Mouse (Mus musculus): Measurements from ENCODE around the gene Phf1. TPM values are rescaled to one million over a fixed set of nuclear protein-coding genes. Genes with fewer than 3 reads are reported as not detected.

Phf1 gene
- 27.2 and 29.5 TPM in 2 replicates for polyA plus RNA-seq (2015; fragmentation: Nextera tagmentation; extraction: Ambion mirVana)

DNA sequence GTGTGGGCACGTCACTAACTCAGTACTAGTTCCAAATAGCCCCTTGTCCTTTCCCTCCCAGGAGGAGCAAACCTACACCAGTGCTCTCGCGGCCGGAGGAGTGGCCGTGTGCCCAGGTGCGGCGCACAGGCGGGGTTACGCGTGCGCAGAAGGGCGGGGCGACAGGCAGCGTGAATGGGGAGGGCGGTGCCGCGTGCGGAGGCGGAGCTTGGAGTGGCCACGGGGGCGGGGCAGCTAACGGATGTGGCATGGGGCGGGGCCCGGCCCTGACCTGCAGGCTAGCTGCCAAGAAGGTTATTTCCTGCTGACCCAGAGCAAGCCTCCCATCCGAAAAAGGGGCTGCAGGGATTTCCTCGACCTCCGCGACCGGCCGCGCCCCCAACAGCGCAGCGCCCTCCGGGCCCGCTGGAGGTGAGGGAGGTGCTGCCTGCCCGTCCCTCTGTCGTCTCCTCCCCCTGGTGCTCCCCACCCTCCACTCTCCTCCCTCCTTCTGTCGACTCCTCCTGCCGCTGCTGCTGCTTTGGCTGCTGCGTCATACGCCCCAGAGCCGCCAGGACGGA is at the start of gene Phf1:
Gene Phf1, plus strand, starts transcription at position 214 of the 560 bp plus-strand sequence.
- no peaks in the 10 kb centered on the region for H3K9me3 ChIP-seq
- peak within 1 kb of the TSS; percentile 90 for H3K27ac ChIP-seq
- peaks cover 29% of the 10 kb centered on the region for H3K4me1 ChIP-seq
- 0 out of 2 replicates have a peak, but pooled peaks cover 5% of the 10 kb centered on the region for H3K36me3 ChIP-seq (replicated peaks)
- H3K27me3 ChIP-seq (replicated peaks) = no peaks in the 10 kb centered on the region
- peak within 1 kb of the TSS; percentile 94 for H3K9ac ChIP-seq
- peak within 1 kb of the TSS; percentile 98 for H3K4me2 ChIP-seq
- ATAC-seq (replicated peaks) = peak; percentile 81
- peak within 1 kb of the TSS; percentile 91 for H3K4me3 ChIP-seq
- under 1% methylated on average over 43 of the region's 43 CpGs for WGBS

- Histone ChIP-seq H3K9ac (no peak overlapping the region), H3K36me3 (replicated peaks) (no peaks in the 10 kb centered on the region), H3K4me3 (no peak overlapping the region), H3K4me2 (no peak overlapping the region), H3K27ac (no peak overlapping the region), H3K27me3 (replicated peaks) (peaks cover 4% of the 10 kb centered on the region; the same call in 1 of the 2 replicates), H3K9me3 (no peaks in the 10 kb centered on the region), H3K4me1 (peaks cover 23% of the 10 kb centered on the region)
- 76% methylated on average over 6 of the region's 6 CpGs for WGBS
- ATAC-seq (replicated peaks) = no peak
Observed at GRCm38 (mm10) chr17:26883585-26883984, 49.3 kb upstream of the Phf1 start.

- Histone ChIP-seq H3K4me1 (peaks cover 23% of the 10 kb centered on the region), H3K4me3 (peak overlapping the region; percentile 46), H3K27me3 (replicated peaks) (peaks cover 6% of the 10 kb centered on the region; the same call in 1 of the 2 replicates), H3K9ac (peak overlapping the region; percentile 18; the same call in 1 of the 2 replicates), H3K9me3 (no peaks in the 10 kb centered on the region), H3K4me2 (peak overlapping the region; percentile 68), H3K27ac (no peak overlapping the region), H3K36me3 (replicated peaks) (no peaks in the 10 kb centered on the region)
- 22% methylated on average over 25 of the region's 25 CpGs for WGBS
- peak; percentile 54; the same call in 1 of the 2 replicates for ATAC-seq (replicated peaks)
Observed at GRCm38 (mm10) chr17:26884995-26885926, 47.6 kb upstream of the Phf1 start.

DNA sequence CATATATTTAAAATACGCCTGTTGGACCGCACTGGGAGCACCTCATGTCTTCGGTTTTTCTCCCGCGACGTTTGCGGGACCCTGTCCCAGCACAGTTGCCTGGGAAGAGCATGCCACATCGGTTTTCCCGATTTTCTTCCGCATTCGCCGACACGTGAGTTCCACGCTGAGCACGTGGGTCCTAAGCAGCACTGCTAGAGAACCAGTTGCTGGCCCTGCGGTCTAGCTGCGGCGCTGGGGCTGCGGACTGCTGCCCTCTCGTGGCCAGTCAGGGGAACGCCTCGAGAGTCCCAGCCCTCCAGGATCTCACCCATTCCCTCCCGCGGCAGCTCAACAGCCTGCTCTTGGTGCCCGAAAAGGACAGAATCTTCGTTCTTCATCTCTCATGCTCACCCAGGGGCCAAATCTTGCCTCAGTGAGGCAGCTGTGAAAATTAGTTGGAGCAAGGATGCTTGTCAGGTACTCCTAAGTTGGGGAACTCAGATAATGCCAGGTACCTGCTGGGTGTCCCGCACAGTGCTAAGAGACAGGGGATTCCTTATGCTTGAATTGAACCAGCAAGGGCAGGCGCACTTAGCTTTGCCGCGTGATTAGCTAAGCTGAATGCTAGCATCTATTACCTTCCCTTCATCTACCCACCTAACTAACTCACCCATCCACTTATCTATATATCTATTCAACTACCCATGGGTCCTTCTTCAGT is 46.7 kb upstream of the Phf1 start:
- ATAC-seq (replicated peaks) = peak; percentile 91
- Histone ChIP-seq H3K4me1 (peaks cover 23% of the 10 kb centered on the region), H3K27ac (no peak overlapping the region), H3K36me3 (replicated peaks) (no peaks in the 10 kb centered on the region), H3K27me3 (replicated peaks) (peaks cover 6% of the 10 kb centered on the region; the same call in 1 of the 2 replicates), H3K4me2 (peak overlapping the region; percentile 68), H3K4me3 (peak overlapping the region; percentile 46), H3K9ac (peak overlapping the region; percentile 31; the same call in 1 of the 2 replicates), H3K9me3 (no peaks in the 10 kb centered on the region)
- 10% methylated on average over 30 of the region's 30 CpGs for WGBS

- no peak overlapping the region for H3K27ac ChIP-seq
- no peaks in the 10 kb centered on the region for H3K9me3 ChIP-seq
- H3K36me3 ChIP-seq (replicated peaks) = no peaks in the 10 kb centered on the region
- no peak overlapping the region for H3K4me2 ChIP-seq
- ATAC-seq (replicated peaks) = no peak
- no peak overlapping the region for H3K9ac ChIP-seq
- H3K27me3 ChIP-seq (replicated peaks) = peaks cover 6% of the 10 kb centered on the region; the same call in 1 of the 2 replicates
- H3K4me3 ChIP-seq = no peak overlapping the region
- H3K4me1 ChIP-seq = peaks cover 30% of the 10 kb centered on the region
- 48% methylated on average over 3 of the region's 3 CpGs for WGBS
Observed at GRCm38 (mm10) chr17:26887926-26888325, 44.9 kb upstream of the Phf1 start.

DNA sequence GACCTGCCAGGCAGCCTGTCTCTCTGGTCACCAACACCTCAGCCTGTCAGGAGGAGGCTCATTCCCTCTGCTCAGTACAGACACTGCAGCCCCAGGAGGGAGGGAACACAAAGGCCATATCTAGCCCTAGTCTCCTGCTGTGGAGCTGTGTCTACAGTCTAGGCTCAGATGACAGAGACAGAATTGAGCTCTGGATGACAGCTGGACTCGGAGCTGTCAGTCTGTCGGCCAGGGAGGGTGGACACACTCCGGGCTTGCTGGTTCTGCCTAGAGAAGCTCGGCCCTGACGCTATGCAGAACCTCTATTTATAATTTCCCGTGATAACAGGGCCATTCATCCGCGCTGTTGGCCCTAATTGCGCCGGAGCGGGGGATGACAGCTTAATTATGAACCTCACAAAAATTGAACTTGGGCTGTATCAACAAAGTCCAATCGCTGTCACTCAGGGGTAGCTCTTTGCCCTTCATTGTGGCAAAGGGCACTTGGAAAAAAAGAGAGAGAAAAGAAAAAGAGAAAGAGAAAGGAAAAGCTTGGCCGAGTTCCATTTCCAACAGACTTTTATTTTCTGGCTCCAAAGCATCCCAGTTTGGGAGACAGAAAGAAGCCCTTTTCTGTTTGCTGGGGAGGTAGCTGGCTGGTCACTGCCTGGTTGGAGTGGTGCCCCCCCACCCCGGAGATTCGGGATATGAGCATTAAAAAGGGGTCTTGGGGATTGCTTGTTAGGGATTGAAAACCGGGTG is 40.0 kb upstream of the Phf1 start:
- H3K27ac ChIP-seq = peak overlapping the region; percentile 38; the same call in 1 of the 2 replicates
- no peak overlapping the region for H3K4me2 ChIP-seq
- H3K27me3 ChIP-seq (replicated peaks) = peaks cover 8% of the 10 kb centered on the region; the same call in 1 of the 2 replicates
- H3K36me3 ChIP-seq (replicated peaks) = no peaks in the 10 kb centered on the region
- H3K4me1 ChIP-seq = peaks cover 16% of the 10 kb centered on the region
- 40% methylated on average over 16 of the region's 16 CpGs for WGBS
- no peak overlapping the region for H3K9ac ChIP-seq
- H3K4me3 ChIP-seq = no peak overlapping the region
- H3K9me3 ChIP-seq = no peaks in the 10 kb centered on the region
- no peak; the same call in 1 of the 2 replicates for ATAC-seq (replicated peaks)

- WGBS = 49% methylated on average over 6 of the region's 6 CpGs
- no peak overlapping the region for H3K4me3 ChIP-seq
- ATAC-seq (replicated peaks) = no peak
- H3K27me3 ChIP-seq (replicated peaks) = peaks cover 5% of the 10 kb centered on the region; the same call in 1 of the 2 replicates
- H3K27ac ChIP-seq = no peak overlapping the region
- H3K9ac ChIP-seq = no peak overlapping the region
- no peaks in the 10 kb centered on the region for H3K36me3 ChIP-seq (replicated peaks)
- no peaks in the 10 kb centered on the region for H3K9me3 ChIP-seq
- H3K4me1 ChIP-seq = peaks cover 16% of the 10 kb centered on the region
- H3K4me2 ChIP-seq = no peak overlapping the region
Observed at GRCm38 (mm10) chr17:26893492-26893891, 39.4 kb upstream of the Phf1 start.

DNA sequence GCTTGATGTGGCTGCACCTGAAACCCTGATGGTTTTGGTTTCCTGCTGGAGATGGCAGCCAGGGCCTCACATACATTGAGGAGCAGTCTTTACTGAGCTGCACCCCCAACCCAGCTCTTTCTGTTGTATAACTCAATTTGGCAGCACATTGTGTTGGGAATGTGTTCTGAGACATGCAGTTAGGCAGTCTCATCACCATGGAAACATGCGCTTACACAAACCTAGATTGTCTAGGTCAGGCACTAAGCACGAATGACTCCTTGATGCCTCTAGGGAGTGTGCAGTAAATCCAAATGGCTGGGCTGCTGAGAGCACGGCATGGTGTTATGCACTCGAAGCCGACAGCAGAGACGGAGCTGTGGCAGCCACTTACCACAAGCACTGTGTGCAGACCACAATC is 38.5 kb upstream of the Phf1 start:
- ATAC-seq (replicated peaks) = no peak
- Histone ChIP-seq H3K9ac (no peak overlapping the region), H3K9me3 (no peaks in the 10 kb centered on the region), H3K4me3 (no peak overlapping the region), H3K4me1 (peaks cover 16% of the 10 kb centered on the region), H3K27ac (no peak overlapping the region), H3K27me3 (replicated peaks) (0 out of 2 replicates have a peak, but pooled peaks cover 3% of the 10 kb centered on the region), H3K36me3 (replicated peaks) (no peaks in the 10 kb centered on the region), H3K4me2 (no peak overlapping the region)
- 70% methylated on average over 6 of the region's 6 CpGs for WGBS

- 9% methylated on average over 10 of the region's 10 CpGs for WGBS
- ATAC-seq (replicated peaks) = no peak
- no peak overlapping the region for H3K4me2 ChIP-seq
- no peaks in the 10 kb centered on the region for H3K36me3 ChIP-seq (replicated peaks)
- peaks cover 16% of the 10 kb centered on the region for H3K4me1 ChIP-seq
- H3K27me3 ChIP-seq (replicated peaks) = 0 out of 2 replicates have a peak, but pooled peaks cover 3% of the 10 kb centered on the region
- H3K9ac ChIP-seq = no peak overlapping the region
- no peak overlapping the region for H3K27ac ChIP-seq
- no peak overlapping the region for H3K4me3 ChIP-seq
- H3K9me3 ChIP-seq = no peaks in the 10 kb centered on the region
Observed at GRCm38 (mm10) chr17:26895578-26895977, 37.3 kb upstream of the Phf1 start.

DNA sequence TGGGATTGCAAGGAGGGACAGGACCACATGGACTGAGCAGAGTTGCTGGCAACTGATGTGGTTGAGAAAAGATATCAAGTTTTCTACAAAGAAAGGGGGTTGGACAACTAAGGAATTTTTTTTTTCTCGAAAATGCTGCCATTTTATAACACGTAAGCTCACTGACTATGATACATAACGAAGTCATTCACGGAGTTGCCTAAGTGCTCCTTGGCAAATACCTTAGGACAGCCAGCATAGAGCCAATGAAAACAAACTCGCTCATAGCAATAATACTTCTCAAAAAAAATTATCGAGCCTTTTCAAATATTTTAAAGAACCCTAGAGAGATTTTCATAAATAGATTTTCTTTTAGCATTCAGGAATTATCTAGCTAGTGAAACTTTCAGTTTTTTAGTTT is 31.9 kb upstream of the Phf1 start:
- Histone ChIP-seq H3K9ac (no peak overlapping the region), H3K4me2 (no peak overlapping the region), H3K27me3 (replicated peaks) (0 out of 2 replicates have a peak, but pooled peaks cover 3% of the 10 kb centered on the region), H3K36me3 (replicated peaks) (no peaks in the 10 kb centered on the region), H3K4me3 (no peak overlapping the region), H3K9me3 (no peaks in the 10 kb centered on the region), H3K4me1 (no peaks in the 10 kb centered on the region), H3K27ac (no peak overlapping the region)
- no peak for ATAC-seq (replicated peaks)
- 81% methylated on average over 6 of the region's 6 CpGs for WGBS

GRCm38 (mm10) chr17:26904320-26904719 is 28.5 kb upstream of the Phf1 start:
- Histone ChIP-seq H3K4me3 (no peak overlapping the region), H3K36me3 (replicated peaks) (no peaks in the 10 kb centered on the region), H3K27ac (no peak overlapping the region), H3K4me1 (no peaks in the 10 kb centered on the region), H3K9me3 (no peaks in the 10 kb centered on the region), H3K4me2 (no peak overlapping the region), H3K9ac (no peak overlapping the region), H3K27me3 (replicated peaks) (no peaks in the 10 kb centered on the region)
- WGBS = 63% methylated on average over 5 of the region's 5 CpGs
- ATAC-seq (replicated peaks) = no peak
